Mouse (Mus musculus): ENCODE results near the gene Kidins220. TPM values are rescaled to one million over a fixed set of nuclear protein-coding genes. Genes with fewer than 3 reads are reported as not detected.

Gene Kidins220
- total RNA-seq, 4 experiments from 2014 or later: 316 to 342 (median 332) TPM

DNA sequence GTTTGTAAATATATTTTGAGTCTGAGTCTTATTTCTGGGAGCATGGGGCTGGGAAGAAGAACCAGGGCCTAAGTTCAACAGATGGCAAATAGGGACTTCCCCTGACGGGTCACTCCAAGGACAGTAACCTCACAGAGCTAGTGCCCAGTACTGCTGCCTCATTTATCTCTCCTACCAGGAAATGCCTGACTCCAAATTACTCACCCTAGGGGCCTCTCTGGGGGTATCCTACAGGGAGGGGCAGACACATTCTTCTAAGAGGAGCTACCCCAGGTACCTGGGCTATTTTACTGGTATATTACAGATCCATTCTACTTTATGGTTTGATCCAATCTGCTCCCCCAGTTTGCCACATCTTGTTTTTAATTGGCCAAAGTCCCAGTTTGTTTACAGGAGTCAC, 114.7 kb downstream of the Kidins220 start:
- no peak for DNase-seq (ENCODE audit: low spot score in 2 of 2)

DNA sequence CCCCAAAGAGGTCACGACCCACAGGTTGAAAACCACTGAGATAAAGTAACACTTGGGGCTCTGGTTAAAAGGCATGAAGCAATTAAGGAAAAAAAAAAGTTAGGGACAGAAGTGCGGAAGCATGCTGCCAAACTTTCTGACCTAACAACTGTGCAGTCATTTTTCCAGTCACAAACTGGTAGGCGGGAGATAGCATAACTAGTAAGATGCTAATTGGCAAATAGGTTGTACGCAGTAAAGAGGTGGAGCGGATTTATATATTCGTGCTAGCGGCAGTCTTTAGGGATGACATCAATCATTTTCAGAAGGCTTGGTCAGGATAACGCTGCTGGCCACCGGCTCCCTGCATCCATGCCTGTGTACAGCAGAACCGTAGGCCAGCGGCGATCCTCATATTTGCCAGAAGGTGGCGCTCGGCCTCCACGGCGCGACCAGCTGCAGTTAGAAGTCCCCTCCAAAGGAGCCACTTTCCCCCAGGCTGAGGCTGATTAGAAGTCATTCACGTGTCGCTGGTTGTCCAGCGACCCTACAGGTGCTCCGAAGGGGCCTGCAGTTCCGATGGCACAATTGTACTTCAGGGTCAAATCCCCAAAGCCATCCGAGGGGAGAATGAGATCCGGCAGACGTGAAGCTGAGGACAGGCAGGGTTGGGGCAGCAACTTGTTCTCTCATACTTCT, 117.4 kb downstream of the Kidins220 start:
- peak; percentile 62 to 88 for DNase-seq (ENCODE audit: low spot score in 2 of 2)

DNA sequence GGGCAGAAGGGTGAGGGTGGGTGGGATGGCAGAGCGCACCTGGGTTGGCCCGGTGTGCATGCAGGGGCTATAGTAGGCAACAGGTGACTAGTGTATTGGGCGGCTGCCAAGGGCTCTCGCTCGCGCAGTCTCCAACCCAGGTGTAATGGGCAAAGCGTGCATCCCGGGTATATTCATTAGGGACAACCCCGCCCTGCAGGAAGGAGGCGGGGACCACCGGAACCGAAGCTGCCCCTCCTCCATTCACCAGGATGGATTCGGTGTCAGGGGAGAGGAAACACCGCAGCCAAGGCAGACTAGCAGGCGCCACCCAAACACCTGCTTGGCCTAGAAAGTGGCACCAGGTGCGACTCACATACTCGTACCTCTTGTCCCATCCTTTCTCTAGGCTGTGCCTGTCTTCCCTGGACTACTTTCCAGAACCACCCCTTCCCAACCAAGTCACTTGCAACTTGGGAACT, 118.1 kb downstream of the Kidins220 start:
- DNase-seq (ENCODE audit: low spot score in 2 of 2): no peak

DNA sequence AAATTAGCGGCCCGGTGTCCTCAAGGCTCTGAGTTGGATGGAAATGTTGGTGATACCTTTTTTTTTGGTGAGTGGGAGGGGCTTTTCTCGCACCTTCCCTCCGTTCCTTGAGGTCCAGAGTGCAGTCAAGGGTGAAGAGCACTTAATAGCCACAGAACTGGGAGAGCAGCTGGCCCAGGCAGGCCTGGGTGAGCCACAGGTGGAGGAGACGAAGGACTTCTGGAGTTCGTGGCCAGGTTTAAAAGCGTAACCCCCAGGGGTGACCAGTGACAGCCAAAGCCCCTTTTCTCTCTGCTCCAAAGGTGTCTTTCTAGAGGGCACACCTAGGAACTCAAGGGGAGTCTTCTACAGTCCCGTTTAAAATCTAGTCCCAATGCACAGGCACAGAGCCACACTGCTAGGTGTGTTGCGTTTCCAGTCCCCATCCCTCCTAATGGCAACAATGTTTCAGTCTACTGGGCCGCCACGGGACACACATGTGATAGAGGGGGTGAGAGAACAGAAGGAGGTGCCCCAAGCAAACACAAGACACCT, 118.6 kb downstream of the Kidins220 start:
- no peak for DNase-seq (ENCODE audit: low spot score in 2 of 2)

DNA sequence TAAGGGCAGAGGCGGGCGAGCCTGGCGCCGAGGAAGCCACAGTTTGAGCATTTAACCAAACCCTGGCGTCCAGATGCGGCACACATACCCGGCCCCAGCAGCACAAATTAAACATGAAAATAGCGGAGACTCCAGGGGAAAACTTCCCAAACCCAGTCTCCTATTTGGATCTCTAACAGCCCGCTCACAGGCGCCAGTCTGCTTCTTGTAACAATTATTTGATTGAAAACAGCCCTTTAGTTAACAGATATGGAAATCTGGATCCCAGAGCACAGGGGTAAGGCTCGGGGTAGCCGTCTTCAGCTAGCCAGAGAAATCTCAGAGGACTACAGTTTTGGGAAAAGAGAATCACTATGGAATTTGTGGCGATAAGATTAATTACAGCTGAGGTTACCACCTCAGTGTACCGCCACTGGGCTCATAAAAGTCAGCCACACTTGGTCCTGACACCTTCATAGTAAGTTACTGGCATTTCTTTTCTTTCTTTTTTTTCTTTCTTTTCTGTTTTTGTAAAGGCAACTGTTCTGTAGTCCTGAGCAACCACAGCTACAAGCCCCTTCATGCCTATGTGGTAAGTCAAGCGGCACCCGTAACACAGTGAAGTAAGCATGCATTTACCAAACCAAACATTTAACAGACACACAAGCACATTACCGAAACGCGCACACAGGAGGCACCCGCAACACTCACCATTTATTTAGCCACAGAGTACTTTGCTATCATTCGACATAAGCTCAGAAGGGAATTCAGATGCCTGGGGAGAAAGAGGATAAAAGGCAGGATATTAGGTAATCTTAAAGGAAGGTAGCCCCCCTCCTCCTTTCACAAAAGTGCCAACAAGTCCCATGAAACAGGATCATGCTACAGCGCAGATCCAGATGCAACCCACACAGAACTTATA, 120.1 kb downstream of the Kidins220 start:
- peak in 1 of 2 experiments; percentile 30 for DNase-seq (ENCODE audit: low spot score in 2 of 2)

DNA sequence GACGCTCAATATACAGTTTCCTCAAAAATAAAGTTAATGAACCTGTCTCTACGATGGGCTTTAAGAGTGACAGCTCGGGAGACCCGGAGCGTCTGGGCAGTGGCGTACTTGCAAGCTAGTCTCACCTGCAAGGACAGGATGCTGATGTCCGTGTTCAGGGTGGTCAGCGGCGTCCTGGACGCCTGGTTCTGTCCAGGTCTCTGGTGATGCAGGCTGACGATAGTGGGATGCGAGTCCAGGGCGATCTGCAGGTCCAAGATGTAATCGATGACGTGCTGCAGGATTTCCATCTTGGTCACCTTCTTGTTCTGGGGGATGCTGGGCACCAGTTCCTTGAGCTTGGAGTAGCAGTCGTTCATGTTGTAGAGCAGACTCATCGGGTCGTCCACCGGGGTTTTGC, 120.8 kb downstream of the Kidins220 start:
- no peak for DNase-seq (ENCODE audit: low spot score in 2 of 2)

DNA sequence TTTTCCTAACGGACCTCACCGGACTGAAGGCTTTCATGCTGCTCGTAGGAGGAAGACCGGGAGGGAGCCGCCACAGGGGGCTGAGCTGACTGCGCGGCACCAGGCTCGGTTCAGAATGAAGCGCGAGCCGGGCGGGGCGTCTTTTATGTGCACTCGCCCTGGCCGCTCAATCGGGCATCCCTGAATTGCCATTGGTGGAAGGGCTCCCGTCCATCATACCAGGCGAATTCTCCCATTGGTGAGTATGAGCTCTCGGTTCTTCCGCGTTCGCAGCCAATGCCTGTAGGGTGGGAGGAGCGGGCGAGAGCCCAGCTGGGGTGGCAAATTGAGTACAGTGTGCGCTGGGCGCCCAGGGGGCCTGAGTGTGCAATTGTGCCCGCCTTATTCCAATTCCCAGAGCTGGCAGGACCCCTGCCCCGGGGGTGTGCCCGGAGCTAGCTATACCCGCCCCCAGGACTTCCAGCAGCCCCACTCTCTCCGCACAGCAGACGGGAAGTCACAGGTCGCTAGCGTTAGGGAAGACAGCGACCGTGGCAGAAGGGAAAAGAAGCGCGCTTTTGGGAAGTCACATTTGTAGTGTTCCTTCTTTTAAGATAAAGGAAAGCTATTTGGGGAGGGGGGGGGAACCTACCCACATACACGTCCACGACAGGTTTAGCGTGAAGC, 121.4 kb downstream of the Kidins220 start:
- DNase-seq (ENCODE audit: low spot score in 2 of 2): peak; percentile 93 to 98

DNA sequence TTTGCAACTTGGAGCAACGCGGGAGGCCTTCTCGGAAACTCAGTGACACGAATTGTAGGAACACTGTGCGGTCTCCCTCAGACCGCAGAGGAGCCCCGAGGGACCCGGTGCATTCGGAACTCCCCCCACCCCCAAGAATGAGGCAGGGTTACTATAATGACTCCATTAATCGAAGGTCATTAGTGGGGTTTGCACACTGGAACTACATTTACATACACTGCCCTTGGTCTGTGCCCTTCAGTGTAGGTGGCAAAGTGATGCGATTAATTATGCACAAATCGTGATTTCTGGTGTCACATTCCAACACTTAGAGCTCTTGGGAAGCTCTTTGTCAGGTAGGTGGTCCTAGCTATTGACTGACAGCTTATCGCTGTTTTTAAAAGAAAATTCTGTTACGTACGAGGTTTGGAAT, 121.9 kb downstream of the Kidins220 start:
- no peak for DNase-seq (ENCODE audit: low spot score in 2 of 2)

DNA sequence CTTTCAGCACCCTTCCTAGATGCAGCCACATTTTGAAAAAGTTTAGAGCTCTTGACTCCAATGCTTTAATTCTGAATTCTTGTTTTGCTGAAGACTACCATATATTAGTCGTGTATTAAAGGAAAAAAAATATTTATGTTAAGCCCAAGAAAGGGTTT, 122.2 kb downstream of the Kidins220 start, which contains the start of gene Id2:
Gene Id2, minus strand, starts transcription at position 89 of the 158 bp plus-strand sequence.
- no peak for DNase-seq (ENCODE audit: low spot score in 2 of 2)

DNA sequence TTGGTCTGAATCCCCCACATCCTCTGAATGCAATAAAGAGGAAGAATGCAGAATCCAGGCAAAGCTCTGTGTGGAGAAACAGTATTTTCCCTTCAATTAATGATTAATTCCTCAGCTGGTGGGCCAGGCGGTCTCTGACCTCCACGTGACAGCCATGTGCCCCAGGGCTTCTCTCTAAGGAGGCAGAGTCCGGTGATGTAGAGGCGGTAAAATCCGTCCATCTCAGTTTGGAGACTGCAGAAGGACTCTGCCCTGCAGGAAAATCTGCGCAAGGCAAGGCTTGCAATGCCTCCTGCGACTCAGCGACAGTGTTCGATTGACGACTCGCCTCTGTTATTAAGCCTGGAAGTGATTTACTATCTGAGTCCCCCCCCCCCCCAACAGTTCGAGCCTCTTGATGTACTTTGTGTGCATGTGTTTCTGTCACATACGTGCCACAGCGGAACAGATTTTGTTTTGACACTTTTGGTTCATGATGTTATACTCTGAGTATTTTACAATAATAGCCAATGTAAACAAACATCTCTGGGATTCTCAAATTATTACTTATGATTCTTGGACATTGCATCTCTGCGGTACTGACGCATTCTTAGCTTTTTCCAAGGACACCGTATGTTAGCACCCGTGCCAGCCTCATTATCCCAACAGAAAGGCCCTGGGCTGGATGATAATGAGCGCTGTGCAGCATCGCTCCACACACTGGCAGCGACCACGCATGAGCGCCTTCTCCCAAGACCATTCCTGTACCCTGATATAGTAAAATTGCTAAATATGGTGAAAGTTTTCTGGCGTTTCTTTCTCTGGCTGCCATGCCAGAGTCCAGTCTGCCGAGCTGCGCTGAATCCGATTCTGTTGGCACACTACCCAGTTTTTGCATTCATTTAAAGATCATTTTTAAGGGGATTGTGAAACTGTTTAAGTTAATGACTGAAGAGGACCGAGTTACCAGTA, 122.8 kb downstream of the Kidins220 start:
- peak; percentile 37 to 41 for DNase-seq (ENCODE audit: low spot score in 2 of 2)

DNA sequence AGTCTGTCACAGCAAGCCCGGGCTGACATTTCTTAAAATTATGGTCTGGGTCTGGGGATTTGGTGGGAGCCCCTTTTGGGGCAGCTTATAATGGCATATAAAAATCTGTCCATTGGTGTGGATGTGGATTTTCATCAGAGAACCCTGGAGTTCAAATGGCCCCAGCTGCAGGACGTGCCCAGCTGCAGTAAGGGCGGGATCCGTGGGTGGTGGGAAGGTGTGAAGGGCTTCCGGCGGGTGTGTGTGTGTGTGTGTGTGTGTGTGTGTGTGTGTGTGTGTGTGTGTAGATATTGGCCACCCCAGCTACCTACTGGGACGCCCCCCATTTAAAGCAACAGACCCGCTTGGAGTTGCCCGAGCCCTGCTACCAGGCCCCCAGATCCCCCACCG, 123.4 kb downstream of the Kidins220 start:
- DNase-seq (ENCODE audit: low spot score in 2 of 2): peak; percentile 28 to 36

DNA sequence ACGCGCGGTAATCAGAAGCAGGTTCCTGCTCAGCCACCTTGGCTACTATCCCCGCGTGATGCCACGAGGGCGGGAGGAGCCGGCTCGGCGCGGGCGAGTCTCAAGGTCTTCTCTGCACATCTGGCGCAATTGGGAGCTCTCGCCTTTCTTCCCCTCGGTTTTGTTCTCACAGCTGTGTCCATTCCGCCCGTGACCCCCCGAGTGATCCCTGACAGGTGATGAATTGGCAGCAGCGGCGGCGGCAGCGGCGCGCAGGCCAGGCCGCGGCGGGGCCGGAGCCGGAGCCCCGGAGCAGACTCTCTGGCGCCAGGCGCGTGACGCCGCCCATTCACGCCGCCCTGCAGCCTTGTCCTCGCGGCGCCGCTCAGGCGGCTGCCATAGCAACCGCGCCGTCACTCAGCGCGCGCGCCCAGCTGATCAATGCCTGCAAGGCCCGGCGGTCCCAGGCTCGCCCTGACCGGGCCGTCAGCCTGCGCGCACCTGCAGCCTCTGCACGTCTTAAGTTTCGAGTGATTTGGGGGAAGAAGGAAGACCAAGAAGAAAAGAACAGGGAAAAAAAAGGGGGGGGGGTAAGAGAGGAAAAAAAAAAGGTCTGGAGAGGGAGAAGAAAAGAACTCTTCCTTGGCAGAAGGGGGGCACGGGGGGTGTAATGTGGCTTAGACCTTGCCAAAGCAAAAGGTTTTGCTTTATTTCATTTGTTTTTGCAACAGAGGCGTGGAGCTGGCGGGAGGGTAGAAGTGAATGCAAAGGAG, 124.0 kb downstream of the Kidins220 start:
- peak; percentile 83 to 92 for DNase-seq (ENCODE audit: low spot score in 2 of 2)

DNA sequence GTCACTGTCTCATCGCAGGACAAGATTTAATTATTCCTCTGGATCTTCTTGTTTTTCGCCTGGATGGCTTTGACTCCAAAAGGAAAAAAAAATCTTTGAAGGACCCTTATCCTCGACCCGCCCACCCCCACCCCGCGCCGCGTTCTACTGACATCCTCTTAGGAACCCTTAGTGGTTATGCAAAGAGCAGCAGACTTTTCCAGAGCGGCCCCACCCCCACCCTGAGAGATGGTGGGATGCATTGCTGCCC, 124.5 kb downstream of the Kidins220 start:
- peak in 1 of 2 experiments; percentile 42 for DNase-seq (ENCODE audit: low spot score in 2 of 2)

DNA sequence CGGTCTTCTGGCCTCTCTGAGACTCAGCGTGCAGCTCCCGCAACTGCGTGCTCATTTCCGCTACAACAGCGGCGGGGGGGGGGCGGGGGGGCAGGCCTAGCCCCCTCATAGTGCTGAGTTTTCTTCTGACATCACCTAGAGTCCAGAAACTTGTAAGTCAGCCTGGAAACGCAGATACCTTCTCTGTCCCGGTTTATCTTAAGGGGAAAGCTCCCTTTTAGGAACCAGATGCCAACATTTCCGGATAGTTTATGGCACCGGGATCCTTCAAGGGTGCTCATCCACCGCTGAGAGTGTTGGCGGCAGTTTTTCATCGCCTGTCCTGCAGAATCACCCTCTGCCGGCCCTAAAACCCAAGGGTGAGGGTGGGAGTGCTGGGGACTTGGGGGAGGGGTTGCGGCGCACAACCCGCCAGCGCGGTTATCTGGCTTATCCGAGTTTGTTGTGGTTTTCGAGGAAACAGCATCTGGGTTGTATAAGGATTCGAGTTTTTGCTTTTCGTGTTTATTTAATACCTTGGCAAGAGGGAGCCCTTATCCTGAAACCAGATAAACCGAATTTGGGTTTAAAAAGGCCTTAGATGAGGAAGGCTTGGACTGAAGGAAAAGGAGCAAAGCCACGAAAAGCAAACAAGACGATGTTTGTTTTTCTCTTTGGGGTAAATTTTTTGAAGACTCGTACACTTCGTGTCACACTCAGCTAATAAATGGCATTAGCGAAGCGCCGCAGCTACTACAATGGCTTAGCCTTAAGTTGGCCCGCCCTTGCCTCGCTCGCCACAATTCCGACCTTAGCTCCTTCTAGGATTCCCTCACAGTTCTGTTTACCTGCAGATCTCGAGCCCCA, 125.1 kb downstream of the Kidins220 start:
- peak in 1 of 2 experiments; percentile 21 for DNase-seq (ENCODE audit: low spot score in 2 of 2)

DNA sequence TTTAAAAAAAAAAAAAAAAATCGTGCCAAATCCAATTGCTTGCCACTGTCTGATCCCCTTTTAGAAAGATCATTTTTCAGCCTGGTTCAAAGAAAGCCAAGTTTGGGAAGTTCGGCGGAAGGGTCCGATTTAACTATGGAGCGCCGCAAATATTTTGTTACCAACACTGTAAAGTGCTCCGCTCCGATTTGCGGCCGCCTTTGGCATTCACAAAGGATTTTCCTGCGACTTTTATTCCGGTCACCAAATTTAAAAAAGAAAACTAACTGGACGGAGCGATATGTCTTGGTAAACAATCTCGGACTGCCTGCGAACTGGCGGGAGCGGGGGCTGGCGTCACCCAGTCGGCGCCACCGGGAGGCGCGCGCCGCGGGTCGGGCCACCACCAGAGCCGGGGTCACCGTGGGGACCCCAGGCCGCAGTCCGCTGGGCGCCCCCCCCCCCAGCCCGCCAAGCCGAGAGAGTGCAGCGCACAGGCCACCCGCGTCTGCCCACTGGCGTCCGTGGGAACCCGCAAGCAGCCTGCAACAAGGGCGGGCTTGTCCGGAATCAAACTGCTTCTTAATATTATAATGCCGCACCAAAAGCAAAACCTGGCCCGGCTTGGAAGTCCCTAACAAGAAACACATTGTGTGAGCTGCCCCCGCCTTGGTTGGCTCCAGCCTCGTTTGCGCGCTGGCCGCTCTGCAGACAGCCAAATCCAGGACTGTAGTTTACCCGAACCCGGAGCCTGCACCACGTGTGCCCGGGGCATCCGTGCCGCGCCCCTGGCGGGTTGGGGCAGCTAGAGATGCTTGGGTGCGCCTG, 125.9 kb downstream of the Kidins220 start:
- DNase-seq (ENCODE audit: low spot score in 2 of 2): peak; percentile 33 to 64

DNA sequence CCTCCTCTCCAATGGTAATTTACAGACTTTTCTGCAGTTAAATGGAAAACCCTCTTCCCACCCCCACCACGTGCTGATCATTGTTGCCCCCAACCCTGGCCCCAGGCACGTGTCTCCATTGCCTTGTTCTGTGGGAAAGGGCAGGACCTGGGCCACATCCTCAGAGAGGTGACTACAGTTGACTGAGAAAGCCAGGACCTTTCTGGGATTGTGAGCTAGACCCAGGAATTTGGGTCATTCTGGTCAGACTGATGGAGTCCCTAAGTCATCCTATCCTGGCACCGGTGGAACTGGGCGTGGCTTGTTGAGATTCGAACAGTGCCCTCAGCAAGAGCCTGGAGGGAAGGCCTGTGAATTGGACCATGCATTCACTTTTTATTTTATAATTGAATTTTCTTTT, 126.7 kb downstream of the Kidins220 start:
- no peak for DNase-seq (ENCODE audit: low spot score in 2 of 2)

DNA sequence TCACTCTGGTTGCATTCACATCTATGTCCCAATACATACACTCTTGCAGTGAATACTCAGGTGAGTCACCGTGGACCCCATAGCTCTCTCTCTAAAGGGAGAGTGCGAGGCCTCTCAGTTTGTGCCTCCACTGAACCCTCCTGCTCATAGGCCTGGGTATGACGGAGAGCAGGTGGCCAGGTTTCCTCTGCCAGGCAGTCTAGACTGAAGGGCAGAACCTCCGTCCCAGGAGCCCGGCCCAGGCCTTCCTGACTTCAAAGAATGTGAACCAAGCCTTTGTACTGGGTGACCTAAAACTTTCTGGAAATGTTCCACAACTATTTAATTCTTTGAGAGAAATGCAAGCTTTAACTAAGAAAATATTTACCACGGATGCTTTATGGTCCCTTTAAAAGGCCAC, 129.2 kb downstream of the Kidins220 start:
- DNase-seq (ENCODE audit: low spot score in 2 of 2): no peak

DNA sequence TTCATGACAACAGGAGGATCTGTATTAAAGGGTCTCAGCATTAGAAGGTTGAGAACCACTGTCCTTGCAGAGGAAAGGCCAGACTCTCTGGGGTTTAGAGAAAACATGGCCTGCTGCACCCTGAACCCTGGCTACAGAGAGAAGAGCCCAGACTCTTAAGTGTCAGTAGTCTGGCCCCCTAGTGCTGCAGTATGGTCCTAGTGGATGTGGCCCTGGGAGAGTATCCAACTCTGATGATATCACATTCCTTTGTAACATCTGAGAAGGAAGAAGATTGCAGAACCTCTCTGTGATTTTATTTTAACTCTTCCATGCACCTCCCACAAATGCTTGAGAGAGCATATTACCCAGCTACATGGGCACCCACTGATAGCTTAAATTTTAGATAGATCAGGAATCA, 129.8 kb downstream of the Kidins220 start:
- no peak for DNase-seq (ENCODE audit: low spot score in 2 of 2)

DNA sequence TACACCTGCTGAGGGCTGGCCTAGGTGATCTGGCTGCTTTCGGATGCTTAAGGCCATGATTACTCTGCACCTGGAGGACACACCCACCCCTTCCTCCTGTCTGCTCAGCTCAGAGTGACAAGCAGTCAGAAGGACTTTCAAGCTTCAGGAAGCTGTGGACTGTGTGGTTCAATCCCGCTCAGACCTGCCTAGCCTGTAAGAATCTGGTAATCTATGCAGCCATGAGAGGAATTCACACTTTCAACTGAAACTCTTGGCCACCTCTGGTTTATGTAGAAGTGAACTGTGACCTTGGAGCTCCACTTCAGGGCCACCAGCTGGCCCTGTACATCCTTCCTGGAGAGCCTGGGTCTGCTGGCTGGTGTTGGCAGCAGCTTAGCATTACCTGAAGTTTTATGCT, 134.1 kb downstream of the Kidins220 start:
- DNase-seq (ENCODE audit: low spot score in 2 of 2): no peak

Measured in left cerebral cortex, adult 8-10 months (tissue).